Mouse (Mus musculus): Measurements from ENCODE around the gene Fam166a.

Fam166a gene

DNA sequence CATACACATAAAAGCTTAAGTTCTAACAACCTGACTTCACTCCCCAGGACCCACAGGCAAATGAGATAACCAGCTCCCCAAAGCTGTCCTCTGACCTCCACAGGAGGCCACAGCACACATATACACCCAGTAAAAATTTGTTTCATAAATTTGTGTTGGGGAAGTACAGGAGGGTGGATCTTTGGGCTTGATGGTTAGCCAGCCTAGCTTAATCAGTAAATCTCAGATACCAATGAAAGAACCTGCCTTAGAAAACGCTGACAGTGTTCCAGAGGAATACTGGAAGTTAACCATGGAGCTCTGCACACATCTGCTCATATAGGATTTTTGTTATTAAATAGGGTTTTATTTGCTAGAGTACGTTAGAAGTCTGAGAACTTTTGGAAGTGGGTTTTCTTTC lies 879 bp upstream of the Fam166a start:
- intact Hi-C loops (cut with DNase I), result no loop called here

DNA sequence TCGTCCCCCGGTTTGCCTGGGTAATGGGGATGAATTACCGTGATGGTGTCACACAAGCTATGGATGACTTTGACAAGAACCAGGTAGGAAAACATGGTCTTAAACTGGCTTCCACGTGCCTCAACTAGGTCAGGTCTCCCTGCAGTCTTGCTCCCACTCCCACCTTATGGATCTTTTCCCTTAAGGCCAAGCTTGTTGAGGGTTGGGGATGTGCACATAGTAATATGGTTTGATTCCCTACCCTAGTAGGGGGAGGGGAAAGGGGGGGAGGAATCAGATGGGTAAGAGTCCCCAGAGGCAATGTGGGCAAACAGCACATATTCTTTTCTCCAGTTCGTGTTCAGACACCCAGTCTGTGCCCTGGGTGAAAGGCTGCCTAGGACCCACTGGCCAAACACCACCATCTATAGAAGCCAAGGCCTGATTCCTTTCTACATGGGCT lies 2.8 kb downstream of the Fam166a start:
- intact Hi-C loops (cut with DNase I), result no loop called here

DNA sequence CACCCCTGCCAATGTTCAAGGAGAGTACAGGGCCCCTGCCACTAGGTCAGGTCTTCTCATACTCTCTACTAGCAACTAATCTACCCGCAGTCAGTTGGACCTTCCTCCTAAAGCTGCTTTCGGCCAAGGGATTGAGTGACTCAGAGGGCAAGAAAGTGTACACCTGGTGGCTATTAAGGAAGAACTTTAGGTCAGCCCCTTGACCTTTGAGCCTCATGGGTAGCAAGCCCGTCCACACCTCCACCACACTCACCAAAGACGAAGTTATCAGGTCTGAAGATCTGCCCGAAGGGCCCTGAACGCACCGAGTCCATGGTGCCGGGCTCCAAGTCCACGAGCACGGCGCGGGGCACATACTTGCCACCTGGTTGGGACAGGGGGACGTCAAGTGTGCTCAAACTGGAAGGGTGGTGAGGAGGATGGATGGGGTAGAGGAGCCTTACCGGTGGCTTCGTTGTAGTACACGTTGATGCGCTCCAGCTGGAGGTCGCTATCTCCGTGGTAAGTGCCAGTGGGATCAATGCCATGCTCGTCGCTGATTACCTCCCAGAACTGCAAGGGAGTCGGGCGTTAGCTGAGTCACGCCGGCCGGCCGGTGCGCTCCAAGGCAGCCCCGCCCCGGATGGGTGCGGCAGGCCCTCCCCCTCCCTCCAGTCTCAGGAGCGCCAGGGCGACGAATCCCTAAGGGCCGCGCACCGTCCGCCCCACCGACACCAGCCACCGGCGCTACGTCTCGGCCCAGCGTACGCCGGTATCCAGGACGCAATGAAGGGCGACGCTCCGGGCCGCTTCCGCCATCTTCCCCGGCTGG lies 5.3 kb downstream of the Fam166a start:
- intact Hi-C loops (cut with DNase I), result no loop called here

DNA sequence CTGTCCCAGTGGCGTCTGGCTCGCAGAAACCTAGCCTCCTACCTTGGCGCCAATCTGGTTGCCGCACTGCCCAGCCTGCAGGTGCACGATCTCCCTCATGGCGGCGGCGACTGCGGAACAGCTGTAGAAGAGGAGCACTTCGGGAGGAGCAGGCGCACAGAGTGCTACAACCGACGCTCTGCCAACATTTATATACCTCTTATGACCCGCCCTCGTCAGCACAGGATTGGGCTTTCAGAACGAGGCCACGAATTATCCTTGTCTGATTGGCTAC lies 5.9 kb downstream of the Fam166a start, which contains the start of gene Tubb4b:
Gene Tubb4b, minus strand, starts transcription at position 211 of the 274 bp plus-strand sequence.
- intact Hi-C loops (cut with DNase I), result no loop called here

DNA sequence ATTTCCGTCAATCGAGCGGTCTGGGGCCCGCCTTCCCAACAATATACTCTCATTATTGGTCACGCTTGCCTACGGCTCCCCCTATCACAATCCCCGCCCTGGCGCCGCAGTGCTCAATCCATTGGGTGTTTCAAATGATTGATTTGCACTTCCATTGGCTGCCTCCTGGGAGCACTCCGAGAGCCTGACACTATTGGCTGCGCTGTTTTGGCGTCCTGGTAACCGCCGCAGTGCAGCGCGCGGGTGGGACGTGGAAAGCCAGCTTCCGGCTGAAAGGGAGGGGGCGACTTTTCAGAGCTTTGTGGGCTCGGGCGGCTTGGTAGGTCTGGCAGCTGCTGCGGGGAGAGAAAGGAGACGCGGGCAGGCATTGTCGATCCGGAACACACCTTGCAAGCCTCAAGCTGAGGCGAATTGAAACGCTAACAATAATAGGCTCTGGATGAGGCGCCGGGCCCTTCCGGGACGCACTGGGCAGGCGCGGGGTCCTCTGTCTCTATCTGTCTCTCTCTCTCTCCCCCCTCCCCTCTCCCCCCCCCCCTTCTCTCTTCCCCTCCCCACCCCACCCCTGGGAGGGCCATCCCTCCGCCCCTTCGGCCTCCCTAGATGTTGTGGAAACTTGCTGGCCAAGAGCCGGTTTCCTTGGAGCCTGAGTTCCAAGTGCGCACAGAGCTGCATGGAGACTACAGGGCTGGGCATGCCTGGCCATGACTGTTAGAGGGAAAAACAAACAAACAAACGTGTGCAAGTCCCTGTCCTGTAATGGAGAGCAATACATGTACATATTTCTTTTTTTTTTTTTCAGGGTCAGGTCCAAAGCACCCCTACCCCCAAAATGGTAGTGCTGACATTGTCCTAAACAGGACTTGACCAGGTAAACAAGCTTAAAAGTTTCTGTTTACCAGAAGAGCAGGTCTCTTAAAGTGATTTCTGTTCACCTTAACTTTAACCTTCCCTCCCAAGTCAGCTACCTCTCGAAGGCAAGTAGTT lies 6.5 kb downstream of the Fam166a start:
- intact Hi-C loops (cut with DNase I), result no loop called here

DNA sequence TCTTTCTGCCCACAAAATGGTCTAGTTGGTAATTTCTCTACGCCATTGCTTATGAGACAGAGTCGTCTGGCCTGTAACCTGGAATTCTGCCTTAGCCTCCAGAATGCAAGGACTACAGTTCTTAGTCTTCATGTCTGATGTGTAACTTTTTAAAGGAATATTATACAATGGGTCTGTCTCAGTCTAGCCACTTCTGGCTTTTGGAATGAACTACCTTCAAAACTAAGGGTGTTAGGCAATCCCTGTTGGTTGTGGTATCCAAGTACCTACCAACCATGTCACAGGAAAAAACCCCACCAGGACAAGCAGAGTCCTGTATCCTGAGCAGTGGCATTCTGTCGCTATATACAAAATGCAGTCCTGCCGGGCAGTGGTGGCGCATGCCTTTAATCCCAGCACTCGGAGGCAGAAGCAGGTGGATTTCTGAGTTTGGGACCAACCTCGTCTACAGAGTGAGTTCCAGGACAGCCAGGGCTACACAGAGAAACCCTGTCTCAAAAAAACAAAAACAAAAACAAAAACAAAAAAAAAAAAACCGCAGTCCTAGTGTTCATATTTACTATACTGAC lies 7.3 kb downstream of the Fam166a start:
- intact Hi-C loops (cut with DNase I), result no loop called here

DNA sequence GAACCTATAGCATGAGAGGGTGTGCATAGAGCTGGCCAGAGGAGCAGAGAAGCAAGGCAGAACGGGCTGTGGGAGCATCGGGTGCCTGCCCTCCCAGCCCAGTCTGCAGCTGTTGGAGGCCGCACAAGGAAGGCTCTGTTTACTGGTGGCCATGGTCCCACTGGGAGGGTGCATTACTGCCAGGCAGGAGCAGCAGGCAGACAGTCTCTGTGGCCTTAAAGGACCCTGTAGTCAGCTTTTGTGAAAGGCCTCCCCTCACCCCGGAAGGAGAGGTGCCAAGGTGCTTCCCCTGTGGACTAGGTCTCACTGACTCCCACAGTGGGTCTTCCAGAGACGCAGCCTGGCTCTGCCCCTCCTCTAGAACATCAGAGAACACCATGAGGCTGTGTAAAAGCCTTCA lies 8.3 kb downstream of the Fam166a start:
- intact Hi-C loops (cut with DNase I), result no loop called here

DNA sequence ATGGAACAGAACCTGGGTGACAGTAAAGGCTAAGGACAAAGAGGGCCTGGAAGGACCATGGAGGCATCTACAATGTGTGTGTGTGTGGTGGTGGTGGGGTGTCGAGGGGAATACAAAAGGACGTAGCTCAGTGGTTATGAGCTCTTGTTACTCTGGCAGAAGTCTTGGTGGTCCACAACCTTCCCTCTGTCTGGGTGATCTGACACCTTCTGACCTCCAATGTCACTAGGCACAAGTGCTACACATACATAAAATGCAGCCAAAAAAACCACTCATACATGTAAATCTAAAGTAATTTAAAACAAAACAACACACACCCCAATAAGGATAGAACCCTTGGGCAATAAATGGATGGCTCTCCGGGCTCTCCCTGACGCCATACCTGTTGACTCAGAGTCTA lies 8.9 kb downstream of the Fam166a start:
- intact Hi-C loops (cut with DNase I), result no loop called here

DNA sequence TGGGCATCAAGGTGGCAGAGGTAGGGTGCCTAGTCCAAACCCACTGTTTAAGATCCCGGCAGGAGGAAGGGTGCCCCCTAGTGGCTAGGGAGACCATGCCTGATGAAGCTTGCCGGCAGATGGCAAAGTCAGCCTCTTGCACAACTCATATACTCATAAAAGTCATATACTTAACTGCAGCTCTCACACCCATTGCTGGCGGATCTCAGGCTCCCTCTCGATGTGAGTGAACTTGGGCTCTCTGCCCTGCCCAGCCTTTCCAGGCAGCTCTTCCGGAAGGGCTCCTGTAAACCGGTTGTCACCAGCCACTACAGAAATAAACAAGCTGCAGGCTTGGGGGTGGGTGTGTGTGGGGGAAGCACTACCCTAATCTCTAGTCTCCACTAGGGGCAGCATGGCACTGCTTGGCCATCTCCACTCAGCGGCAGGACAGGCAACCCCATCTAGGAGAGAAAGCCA lies 9.9 kb downstream of the Fam166a start:
- intact Hi-C loops (cut with DNase I), result loop anchor here (1.0 kb wide), 1 partner anchor 35 kb away; no protein-coding TSS in a partner anchor

DNA sequence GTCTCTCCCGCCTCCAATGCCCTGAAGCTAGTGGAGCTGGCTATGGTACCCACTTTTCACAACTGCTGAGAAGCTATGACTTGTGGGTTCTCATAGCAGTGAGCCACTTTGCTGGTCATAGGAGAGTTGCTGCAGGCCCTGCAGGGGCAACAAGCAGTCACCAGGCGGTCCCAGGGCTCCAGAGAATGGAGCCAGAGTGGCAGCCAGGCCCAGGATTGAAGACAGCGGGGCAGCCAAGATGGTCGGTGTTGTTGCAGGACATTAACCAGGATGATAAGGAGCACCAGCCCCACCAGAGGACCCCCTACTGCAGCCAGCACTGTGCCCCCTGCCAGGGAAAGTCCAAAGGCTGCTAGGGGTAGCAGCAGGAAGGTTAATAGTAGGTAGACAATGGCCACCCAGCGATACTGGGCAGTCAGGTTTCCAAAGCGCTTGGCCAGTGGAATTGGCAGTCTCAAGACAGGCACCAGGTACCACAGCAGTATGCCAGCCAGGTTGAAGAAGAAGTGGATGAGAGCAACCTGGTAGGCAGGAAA lies 10.5 kb downstream of the Fam166a start:
- intact Hi-C loops (cut with DNase I), result loop anchor here (1.0 kb wide), 1 partner anchor 36 kb away; no protein-coding TSS in a partner anchor

DNA sequence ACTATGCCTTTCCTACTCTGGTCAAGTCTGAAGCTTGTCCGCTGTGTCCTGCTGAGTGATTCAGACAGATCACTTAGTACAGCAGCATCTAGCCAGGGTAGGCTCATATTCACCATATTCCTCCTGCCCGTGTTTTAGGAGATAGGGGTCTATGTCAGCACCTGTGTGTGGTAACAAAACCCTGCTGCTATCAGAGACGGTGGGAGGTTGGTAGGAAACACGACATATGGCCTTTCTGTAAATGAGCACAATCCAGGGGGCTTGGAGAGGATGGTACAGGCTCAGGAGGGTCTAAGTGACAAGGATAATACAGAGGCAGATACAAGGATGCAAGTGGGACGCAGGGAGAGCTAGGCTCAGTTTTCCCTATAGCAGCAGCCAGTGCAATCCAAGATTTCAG lies 11.0 kb downstream of the Fam166a start:
- intact Hi-C loops (cut with DNase I), result no loop called here

DNA sequence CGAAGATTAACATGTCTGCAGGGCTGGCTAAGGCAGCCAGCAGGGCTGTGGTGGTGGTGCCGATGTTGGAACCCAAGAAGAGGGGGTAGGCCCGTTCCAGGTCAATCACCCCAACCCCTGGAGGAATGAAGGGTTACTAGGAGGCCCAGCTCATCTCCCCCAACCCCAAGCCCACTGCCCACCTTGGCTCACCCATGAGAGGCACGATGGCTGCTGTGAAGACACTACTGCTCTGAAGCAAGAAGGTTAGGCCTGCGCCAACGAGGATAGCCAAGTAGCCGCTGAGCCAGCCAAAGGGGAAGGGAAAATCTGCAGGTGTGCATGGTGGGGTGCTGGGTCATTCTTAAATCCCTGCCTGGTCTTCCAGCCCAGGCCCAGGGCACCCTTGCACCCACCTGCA lies 12.0 kb downstream of the Fam166a start:
- intact Hi-C loops (cut with DNase I), result no loop called here

DNA sequence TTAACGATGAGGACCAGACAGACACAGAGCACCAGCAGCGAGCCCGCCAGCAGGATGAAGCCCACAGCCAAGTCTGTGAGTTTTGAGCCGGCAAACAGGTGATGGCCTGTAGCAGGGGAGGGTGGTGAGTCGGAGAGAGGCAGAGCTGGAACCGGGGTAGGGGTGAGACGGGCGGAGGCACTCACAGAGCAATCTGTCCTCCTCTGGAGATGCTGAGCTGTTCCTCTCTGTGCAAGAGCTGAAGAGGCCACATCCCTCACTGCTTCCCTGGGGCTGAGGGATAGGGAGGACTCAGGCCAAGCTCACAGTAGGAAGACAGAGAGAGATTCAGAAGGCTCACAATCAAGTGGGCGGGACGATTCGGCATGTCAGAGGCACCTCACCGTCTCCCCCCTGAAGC lies 12.5 kb downstream of the Fam166a start:
- intact Hi-C loops (cut with DNase I), result no loop called here

DNA sequence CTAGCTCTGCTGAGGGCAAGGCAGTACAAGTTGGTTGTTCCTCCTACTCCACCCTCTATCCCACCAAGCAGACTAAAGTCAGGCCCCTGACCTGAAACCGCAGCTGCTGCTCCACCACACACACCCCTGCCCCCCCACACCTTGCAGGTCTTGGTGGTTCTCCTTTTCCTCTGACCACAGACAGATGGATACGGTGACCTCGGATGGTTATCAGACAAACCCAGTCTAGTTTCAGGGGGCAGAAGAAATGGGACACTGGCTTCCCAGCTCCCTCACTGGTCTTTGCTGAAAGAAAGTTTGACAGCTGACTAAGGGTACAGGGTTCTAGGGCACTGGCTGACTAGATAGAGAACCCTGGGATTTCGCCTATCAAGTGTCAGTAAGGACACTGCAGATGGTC lies 14.9 kb downstream of the Fam166a start:
- intact Hi-C loops (cut with DNase I), result no loop called here

DNA sequence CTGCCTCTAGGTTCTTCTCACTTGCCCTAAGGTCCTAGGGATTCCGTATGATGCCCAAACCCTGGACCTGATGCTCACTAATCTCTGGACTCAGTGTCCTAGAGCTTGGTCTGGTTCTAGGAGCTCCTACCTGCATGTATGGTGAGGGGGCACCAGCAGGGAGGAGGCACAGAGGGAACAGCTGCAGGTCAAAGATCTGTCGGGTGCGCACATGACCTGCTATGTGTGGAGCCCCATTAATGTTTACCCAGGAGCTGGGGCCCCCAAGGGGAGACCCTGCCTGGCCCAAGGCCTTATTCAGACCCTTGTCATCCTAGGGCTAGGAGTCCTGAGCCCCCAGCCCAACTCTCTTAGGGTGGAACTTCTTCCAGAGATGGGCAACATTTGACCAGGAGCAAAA lies 15.5 kb downstream of the Fam166a start, which contains the start of gene Slc34a3:
Gene Slc34a3, minus strand, starts transcription at position 315 of the 400 bp plus-strand sequence.
- intact Hi-C loops (cut with DNase I), result no loop called here

DNA sequence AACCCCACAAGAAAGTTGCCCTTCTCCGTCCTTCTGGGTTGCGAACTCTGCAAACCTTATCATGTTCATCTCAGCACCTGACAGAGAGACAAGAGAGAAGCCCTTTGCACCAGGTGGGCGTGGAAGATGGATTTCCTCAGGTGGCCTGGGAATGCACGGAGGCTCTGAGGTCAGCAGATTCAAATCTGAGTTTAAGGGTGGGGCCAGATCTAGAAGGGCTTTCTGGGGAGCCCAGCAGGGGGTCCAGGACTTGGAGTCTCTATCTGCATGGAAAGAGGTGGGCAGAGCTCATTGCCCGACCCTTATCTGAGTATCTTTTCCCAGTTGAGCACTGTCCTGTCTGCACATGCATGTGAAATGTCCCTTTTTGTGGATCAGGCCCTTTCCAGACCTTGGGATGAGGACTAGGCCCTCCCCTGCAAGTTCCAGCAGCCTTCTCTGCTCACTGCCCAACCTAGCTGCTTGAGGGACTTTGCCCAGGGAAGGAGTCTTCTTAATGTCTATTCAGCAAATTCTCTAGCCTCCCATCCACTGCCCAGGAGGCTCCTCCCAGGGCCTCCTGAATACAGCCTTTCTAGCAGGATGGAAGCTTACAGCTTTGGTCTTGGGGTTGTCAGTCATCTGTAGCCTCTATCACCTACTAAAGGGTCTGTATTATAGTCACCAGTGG lies 16.1 kb downstream of the Fam166a start:
- intact Hi-C loops (cut with DNase I), result no loop called here

DNA sequence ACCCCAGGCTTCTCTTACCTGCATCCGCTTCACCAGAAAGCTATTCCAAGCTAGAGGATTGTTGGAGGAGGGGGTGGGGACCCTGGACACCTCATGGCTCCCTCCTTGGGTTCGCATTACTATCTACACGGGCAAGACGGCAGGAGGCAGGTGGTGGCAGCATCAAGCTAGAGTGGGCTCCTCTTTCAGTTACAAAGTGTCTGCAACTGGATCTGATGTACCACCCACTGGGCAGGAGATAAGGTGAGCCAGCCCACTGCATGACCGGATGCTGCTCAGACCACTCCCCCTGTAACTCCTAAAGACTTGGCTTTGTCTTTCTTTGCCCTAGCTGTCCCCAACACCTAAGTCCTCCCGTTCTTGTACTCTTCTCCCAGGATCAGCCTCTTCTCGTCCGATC lies 18.1 kb downstream of the Fam166a start, which contains the start of gene Rnf224:
Gene Rnf224, minus strand, starts transcription at position 174 of the 400 bp plus-strand sequence.
- intact Hi-C loops (cut with DNase I), result no loop called here

DNA sequence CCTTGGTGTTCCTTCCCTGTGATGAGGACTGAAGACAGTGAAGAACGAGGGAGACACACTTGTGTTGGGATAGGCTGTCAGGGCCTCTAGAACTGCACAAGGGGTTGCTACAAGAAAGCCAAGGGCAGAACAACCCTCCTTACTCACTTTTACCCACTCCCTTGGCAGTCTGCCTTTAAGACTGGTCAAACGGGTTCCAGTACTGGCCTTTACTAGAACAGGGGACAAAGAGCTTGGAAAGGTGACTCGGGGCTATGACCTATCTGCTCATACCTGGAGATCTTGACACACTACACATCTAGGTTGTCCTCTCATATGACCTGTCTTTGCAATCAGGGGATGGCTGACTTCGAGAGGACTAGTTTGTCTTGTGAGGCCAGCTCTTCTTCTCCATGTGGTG lies 19.0 kb downstream of the Fam166a start:
- intact Hi-C loops (cut with DNase I), result no loop called here

DNA sequence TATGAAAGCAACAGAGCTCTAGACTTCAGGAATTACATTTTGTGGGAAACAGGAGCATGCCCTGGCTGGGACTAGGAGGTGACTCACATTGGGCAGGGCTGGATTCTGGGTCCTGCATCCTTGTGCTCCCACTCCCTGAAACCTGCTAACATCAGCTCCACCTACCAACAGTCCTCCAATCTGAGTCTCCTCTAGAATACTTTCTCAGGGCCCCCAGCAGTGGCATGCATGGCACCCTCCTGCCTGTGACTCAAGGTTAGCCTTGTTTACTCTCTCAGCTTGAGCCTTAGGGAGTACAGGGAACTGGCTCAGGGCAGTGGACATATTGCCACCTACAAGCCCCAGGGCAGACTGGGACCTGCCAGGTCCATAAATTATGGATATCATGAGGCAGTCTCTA lies 19.6 kb downstream of the Fam166a start:
- intact Hi-C loops (cut with DNase I), result no loop called here

DNA sequence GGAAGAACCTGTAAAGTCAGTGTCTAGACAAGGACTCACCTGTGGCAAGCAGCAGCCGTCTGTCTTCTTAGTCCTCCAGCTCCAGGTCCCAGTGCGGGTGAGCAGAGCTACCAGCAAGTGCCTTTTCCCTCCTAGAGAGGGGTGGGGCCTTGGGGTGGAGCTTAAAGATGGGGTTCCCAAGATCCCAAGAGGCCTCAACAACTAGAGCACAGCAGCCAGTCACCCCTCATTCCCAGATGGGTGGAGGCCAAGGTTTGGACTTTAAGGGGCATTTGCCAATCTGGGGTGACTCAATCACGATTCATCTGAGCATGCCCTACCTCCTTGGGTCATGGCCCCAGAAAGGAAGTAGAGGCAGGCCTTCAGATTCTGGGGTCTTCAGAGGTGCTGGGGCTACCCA lies 21.2 kb downstream of the Fam166a start:
- intact Hi-C loops (cut with DNase I), result no loop called here

DNA sequence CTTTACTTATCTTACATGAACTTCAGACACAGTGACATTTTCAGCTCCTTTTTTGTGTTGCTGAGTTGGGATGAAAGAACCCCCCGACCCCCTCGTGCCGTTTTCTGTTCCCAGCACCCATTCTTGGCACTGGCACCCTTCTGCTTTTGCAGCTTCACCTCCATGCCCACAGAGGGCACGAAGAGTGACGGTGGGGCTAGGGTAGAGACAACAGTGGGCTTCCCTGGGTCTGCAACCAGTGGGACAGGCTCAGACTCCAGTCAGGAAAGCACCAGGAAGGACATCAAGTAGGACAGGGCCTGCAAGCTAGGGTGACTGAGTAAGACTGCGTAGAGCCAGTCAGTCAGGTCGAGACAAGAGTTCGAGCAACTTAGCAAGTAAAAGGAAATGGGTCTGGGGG lies 21.8 kb downstream of the Fam166a start:
- intact Hi-C loops (cut with DNase I), result no loop called here

Measured in adrenal gland (tissue).